Mouse (Mus musculus) stomach, embryonic 14.5 days (tissue): Measurements from ENCODE around the gene Dio3. TPM values are rescaled to one million over a fixed set of nuclear protein-coding genes. Genes with fewer than 3 reads are reported as not detected.
A peak's percentile ranks its signal among the peaks of the same experiment; 100 is the strongest.

Experiments
- ATAC-seq: fragments of 200-750 bp; cut with Nextera tagmentation; 2 replicates; pipeline ENCODE4 v1.8.0; 2017; ENCODE audit warnings: low read depth, moderate TSS enrichment; ENCODE audit not compliant: insufficient number of reproducible peaks, insufficient read depth, low FRiP score
- H3K27ac ChIP-seq: fragments of 300-500 bp; sonication (generic); 2 replicates; pipeline ENCODE4 v1.5.1; 2014; ENCODE audit warnings: mild to moderate bottlenecking, low read length, moderate library complexity, mixed read lengths
- H3K27me3 ChIP-seq: fragments of 300-500 bp; sonication (generic); 2 replicates; pipeline ENCODE4 v1.6.1; 2014; ENCODE audit warnings: low read length, control low read depth, mixed read lengths; ENCODE audit not compliant: control insufficient read depth, insufficient read depth
- H3K36me3 ChIP-seq: fragments of 300-500 bp; sonication (generic); 2 replicates; pipeline ENCODE4 v1.6.1; 2014; ENCODE audit warnings: mild to moderate bottlenecking, control low read depth, low read length, moderate library complexity, mixed read lengths; ENCODE audit not compliant: control insufficient read depth, insufficient read depth
- H3K4me1 ChIP-seq: fragments of 300-500 bp; sonication (generic); 2 replicates; pipeline ENCODE4 v1.6.1; 2014; ENCODE audit warnings: low read length, control low read depth, mixed read lengths; ENCODE audit not compliant: control insufficient read depth, insufficient read depth
- H3K4me2 ChIP-seq: fragments of 300-500 bp; sonication (generic); replicated peaks from 2 replicates; pipeline ENCODE4 v1.6.1; 2014; ENCODE audit warnings: low read depth, low read length, control low read depth
- H3K4me3 ChIP-seq: fragments of 300-500 bp; sonication (generic); 2 replicates; pipeline ENCODE4 v1.5.1; 2014; ENCODE audit warnings: low read depth, low read length, control low read depth
- H3K9ac ChIP-seq: fragments of 300-500 bp; sonication (generic); replicated peaks from 2 replicates; pipeline ENCODE4 v1.6.1; 2014; ENCODE audit warnings: low read depth, mild to moderate bottlenecking, control low read depth, low read length, moderate library complexity, mixed read lengths
- H3K9me3 ChIP-seq: fragments of 300-500 bp; sonication (generic); 2 replicates; pipeline ENCODE4 v1.6.1; 2016; ENCODE audit warnings: low read depth, low read length, control low read depth; ENCODE audit not compliant: control insufficient read depth
- WGBS: fragments of 180-500 bp; shearing (Covaris S2); extraction: QIAGEN DNeasy Blood & Tissue Kit; methylation state at CpG from one replicate; pipeline ENCODE4 v1.1.7; 2014; 5-methylcytosine and 5-hydroxymethylcytosine counted together
- microRNA-seq: library from miRNA; unstranded; fragments of <30 nt; microRNA quantifications from one replicate; pipeline ENCODE4, GENCODE M21; 2016
- polyA plus RNA-seq: library from polyadenylated mRNA; unstranded; fragments of >200 nt; fragmentation: Nextera tagmentation; extraction: Ambion mirVana; gene quantifications from 2 replicates; pipeline ENCODE4 v1.2.1, GENCODE M21; 2014

The Dio3 gene
- polyA plus RNA-seq, 1 experiment from 2014 or later, result 0.45 TPM

- ATAC-seq, result no peak
- 0 out of 2 replicates have a peak, but pooled peaks cover 7% of the 10 kb centered on the region for H3K4me1 ChIP-seq
- WGBS, result 1% methylated on average over 22 of the region's 22 CpGs
- H3K4me3 ChIP-seq, result no peak overlapping the region
- no peak overlapping the region for H3K9ac ChIP-seq
- H3K36me3 ChIP-seq, result no peaks in the 10 kb centered on the region
- no peaks in the 10 kb centered on the region for H3K9me3 ChIP-seq
- H3K27me3 ChIP-seq, result peaks cover 73% of the 10 kb centered on the region
- H3K4me2 ChIP-seq, result no peak overlapping the region
- no peak overlapping the region for H3K27ac ChIP-seq
These were observed 1.5 kb downstream of the Dio3 start for GRCm38 (mm10) chr12:110280373-110280772.

DNA sequence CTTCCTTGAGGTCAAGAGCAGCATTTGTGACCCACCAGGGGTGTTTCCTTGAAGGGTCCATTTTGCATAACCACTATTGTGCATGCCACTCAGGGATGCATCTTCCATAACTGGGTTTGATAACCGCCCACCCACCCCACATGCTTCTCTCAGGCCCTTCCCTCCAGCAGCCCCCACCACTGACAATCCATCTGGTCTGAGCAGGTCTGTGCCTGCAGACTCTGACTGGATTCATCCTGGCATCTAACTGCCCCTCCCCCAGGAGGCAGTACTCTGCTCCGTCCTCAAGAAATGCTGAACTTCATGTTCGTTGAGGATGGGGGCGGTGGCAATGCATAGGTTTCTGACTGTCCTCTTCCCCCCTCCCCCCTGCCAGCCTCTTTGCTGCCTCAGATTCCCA, 4.9 kb downstream of the Dio3 start:
- 0 out of 2 replicates have a peak, but pooled peaks cover 2% of the 10 kb centered on the region for H3K4me1 ChIP-seq
- ATAC-seq, result no peak
- no peak overlapping the region for H3K4me2 ChIP-seq
- no peaks in the 10 kb centered on the region for H3K36me3 ChIP-seq
- no peak overlapping the region for H3K9ac ChIP-seq
- no peak overlapping the region for H3K4me3 ChIP-seq
- H3K27ac ChIP-seq, result no peak overlapping the region
- H3K27me3 ChIP-seq, result peaks cover 41% of the 10 kb centered on the region
- WGBS, result 13% methylated on average over 4 of the region's 4 CpGs
- H3K9me3 ChIP-seq, result no peaks in the 10 kb centered on the region

- Histone ChIP-seq H3K9me3 (no peaks in the 10 kb centered on the region), H3K36me3 (no peaks in the 10 kb centered on the region), H3K27ac (no peak overlapping the region), H3K27me3 (no peaks in the 10 kb centered on the region), H3K4me2 (no peak overlapping the region), H3K9ac (no peak overlapping the region), H3K4me3 (no peak overlapping the region), H3K4me1 (no peaks in the 10 kb centered on the region)
- ATAC-seq, result no peak
- 80% methylated on average over 5 of the region's 5 CpGs for WGBS
These were observed 13.9 kb downstream of the Dio3 start for GRCm38 (mm10) chr12:110292816-110293215.

DNA sequence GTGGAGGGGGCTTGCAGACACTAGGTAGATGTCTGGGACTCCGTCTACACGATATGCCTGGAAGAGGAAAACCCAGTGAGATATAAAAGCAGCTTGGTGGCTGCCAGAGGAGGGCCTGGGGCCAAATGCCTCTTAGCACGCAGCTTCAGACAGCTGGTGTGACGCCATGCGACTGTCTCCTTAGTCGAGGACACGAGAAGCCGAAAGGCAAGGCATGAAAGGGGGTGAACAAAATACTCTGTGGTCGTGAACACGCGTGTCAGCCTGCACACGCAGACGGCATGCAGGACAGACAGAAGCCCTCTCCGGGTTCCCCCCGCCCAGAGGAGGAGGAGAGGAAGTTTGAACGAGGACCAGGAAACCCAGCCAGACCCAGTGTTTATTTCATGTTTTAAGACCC, 16.0 kb downstream of the Dio3 start:
- Histone ChIP-seq H3K36me3 (no peaks in the 10 kb centered on the region), H3K4me3 (no peak overlapping the region), H3K27ac (no peak overlapping the region), H3K9me3 (no peaks in the 10 kb centered on the region), H3K27me3 (no peaks in the 10 kb centered on the region), H3K9ac (no peak overlapping the region), H3K4me2 (no peak overlapping the region), H3K4me1 (no peaks in the 10 kb centered on the region)
- ATAC-seq, result no peak
- 69% methylated on average over 16 of the region's 16 CpGs for WGBS

- H3K4me3 ChIP-seq, result no peak overlapping the region
- no peaks in the 10 kb centered on the region for H3K36me3 ChIP-seq
- no peaks in the 10 kb centered on the region for H3K27me3 ChIP-seq
- no peaks in the 10 kb centered on the region for H3K4me1 ChIP-seq
- no peak overlapping the region for H3K4me2 ChIP-seq
- WGBS, result 52% methylated on average over 11 of the region's 11 CpGs
- no peak for ATAC-seq
- H3K27ac ChIP-seq, result no peak overlapping the region
- H3K9ac ChIP-seq, result no peak overlapping the region
- no peaks in the 10 kb centered on the region for H3K9me3 ChIP-seq
These were observed 19.8 kb downstream of the Dio3 start for GRCm38 (mm10) chr12:110298653-110299052.

- Histone ChIP-seq H3K4me2 (no peak overlapping the region), H3K27me3 (no peaks in the 10 kb centered on the region), H3K27ac (no peak overlapping the region), H3K9me3 (no peaks in the 10 kb centered on the region; the same call in 1 of the 2 replicates), H3K4me3 (no peak overlapping the region), H3K36me3 (no peaks in the 10 kb centered on the region), H3K4me1 (no peaks in the 10 kb centered on the region), H3K9ac (no peak overlapping the region)
- 89% methylated on average over 27 of the region's 27 CpGs for WGBS
- ATAC-seq, result no peak
These were observed 40.8 kb downstream of the Dio3 start for GRCm38 (mm10) chr12:110319696-110320095.

Small RNA genes within 50 kb of the gene (microRNA-seq; reads per million reads assigned to microRNA genes)
- gene Mir1247, result 30.7 reads per million, percentile 33 among the genes with 10 or more reads in this experiment

Other genes starting within 250 kb of the Dio3 start
- gene Ppp2r5c, start 168.1 kb downstream of the Dio3 start, polyA plus RNA-seq, result 168 and 181 TPM in 2 replicates